18 mouse cellular contexts compared by ENCODE assay signal in genomic region chr5:53716462-53716861, GRCm38 (mm10). TPM values are rescaled to one million over a fixed set of nuclear protein-coding genes. Genes with fewer than 3 reads are reported as not detected.
"Had no signal": no experiment of that assay in that cellular context is flagged by ENCODE, and none has a peak within 500 bp of the region (broad histone marks: within the 10 kb centered on the region; RNA-seq: fewer than 3 reads in every experiment).

No protein-coding gene starts in this region.

- H3K4me3 ChIP-seq: hindbrain, embryonic 15.5 days; limb, embryonic 12.5 days; liver, embryonic 15.5 days; midbrain, embryonic 12.5 days had no signal

- H3K4me2 ChIP-seq: hindbrain, embryonic 15.5 days; limb, embryonic 12.5 days; liver, embryonic 15.5 days; midbrain, embryonic 12.5 days had no signal

- H3K9ac ChIP-seq: hindbrain, embryonic 15.5 days; limb, embryonic 12.5 days; liver, embryonic 15.5 days; midbrain, embryonic 12.5 days had no signal

- DNase-seq: kidney, adult 18-20 months; kidney, postnatal 10 days; kidney, postnatal 4 days; layer of hippocampus, postnatal 36 days; right cerebral cortex, adult 18-20 months; right cerebral cortex, postnatal 25 days; thymus, adult 18-20 months; thymus, postnatal 14 days had no signal

- H3K4me1 ChIP-seq: hindbrain, embryonic 15.5 days; limb, embryonic 12.5 days; liver, embryonic 15.5 days; midbrain, embryonic 12.5 days had no signal

- H3K27ac ChIP-seq: hindbrain, embryonic 15.5 days; limb, embryonic 12.5 days; liver, embryonic 15.5 days; midbrain, embryonic 12.5 days had no signal

- ATAC-seq: inflammation-experienced regulatory T-cells, adult 6 months; midbrain, embryonic 16.5 days had no signal

- H3K27me3 ChIP-seq: hindbrain, embryonic 15.5 days; limb, embryonic 12.5 days; liver, embryonic 15.5 days; midbrain, embryonic 12.5 days had no signal

- H3K9me3 ChIP-seq: hindbrain, embryonic 15.5 days; limb, embryonic 12.5 days; liver, embryonic 15.5 days; midbrain, embryonic 12.5 days had no signal

- H3K36me3 ChIP-seq: hindbrain, embryonic 15.5 days; limb, embryonic 12.5 days; liver, embryonic 15.5 days; midbrain, embryonic 12.5 days had no signal

RNA-seq across cellular contexts. Expression of gene Cckar, which starts 9.0 kb away (rescaled TPM):
- total RNA-seq: layer of hippocampus, adult 8-10 months; layer of hippocampus, postnatal 36 days; left cerebral cortex, postnatal 36 days; megakaryocyte-erythroid progenitor cell, adult 5-6 weeks had no signal
- polyA plus RNA-seq: inflammation-experienced regulatory T-cells, adult 6 months; limb, embryonic 12.5 days; liver, adult 2 months had no signal
